Mouse (Mus musculus) intestine, embryonic 14.5 days (tissue): ENCODE data around the gene Rbfox1. TPM values are rescaled to one million over a fixed set of nuclear protein-coding genes. Genes with fewer than 3 reads are reported as not detected.

Experiments
- ATAC-seq: fragments of 200-750 bp; cut with Nextera tagmentation; replicated peaks from 2 replicates; pipeline ENCODE4 v1.8.0; 2017; ENCODE audit warnings: low read depth, moderate number of reproducible peaks, moderate TSS enrichment, moderate library complexity; ENCODE audit not compliant: low FRiP score, low TSS enrichment
- DNase-seq: peaks from one replicate; pipeline ENCODE4 v3.0.0-alpha.2; 2018; ENCODE audit warnings: low spot score
- H3K27ac ChIP-seq: fragments of 300-500 bp; sonication (generic); 2 replicates; pipeline ENCODE4 v1.5.1; 2014; ENCODE audit warnings: low read depth, mild to moderate bottlenecking, control low read depth
- H3K27me3 ChIP-seq: fragments of 300-500 bp; sonication (generic); replicated peaks from 2 replicates; pipeline ENCODE4 v1.6.1; 2014; ENCODE audit warnings: low read length, control low read depth; ENCODE audit not compliant: control insufficient read depth, insufficient read depth
- H3K36me3 ChIP-seq: fragments of 300-500 bp; sonication (generic); 2 replicates; pipeline ENCODE4 v1.6.1; 2014; ENCODE audit warnings: low read length, control low read depth; ENCODE audit not compliant: control insufficient read depth, insufficient read depth
- H3K4me1 ChIP-seq: fragments of 300-500 bp; sonication (generic); replicated peaks from 2 replicates; pipeline ENCODE4 v1.6.1; 2014; ENCODE audit warnings: low read length, control low read depth, mixed read lengths; ENCODE audit not compliant: control insufficient read depth, insufficient read depth
- H3K4me2 ChIP-seq: fragments of 300-500 bp; sonication (generic); 2 replicates; pipeline ENCODE4 v1.6.1; 2014; ENCODE audit warnings: low read length
- H3K4me3 ChIP-seq: fragments of 300-500 bp; sonication (generic); 2 replicates; pipeline ENCODE4 v1.5.1; 2014; ENCODE audit warnings: low read depth, low read length, control low read depth, mixed read lengths
- H3K9ac ChIP-seq: fragments of 300-500 bp; sonication (generic); 2 replicates; pipeline ENCODE4 v1.6.1; 2014; ENCODE audit warnings: mild to moderate bottlenecking, low read length
- H3K9me3 ChIP-seq: fragments of 300-500 bp; sonication (generic); 2 replicates; pipeline ENCODE4 v1.6.1; 2016; ENCODE audit warnings: low read length, control low read depth; ENCODE audit not compliant: control insufficient read depth
- WGBS: fragments of 180-500 bp; shearing (Covaris S2); extraction: QIAGEN DNeasy Blood & Tissue Kit; methylation state at CpG from one replicate; pipeline ENCODE4 v1.1.7; 2014; 5-methylcytosine and 5-hydroxymethylcytosine counted together
- polyA plus RNA-seq: library from polyadenylated mRNA; unstranded; fragments of >200 nt; fragmentation: Nextera tagmentation; extraction: Ambion mirVana; gene quantifications from 2 replicates; pipeline ENCODE4 v1.2.1, GENCODE M21; 2014

Gene Rbfox1
- polyA plus RNA-seq, 1 experiment from 2014 or later: 3.3 TPM

DNA sequence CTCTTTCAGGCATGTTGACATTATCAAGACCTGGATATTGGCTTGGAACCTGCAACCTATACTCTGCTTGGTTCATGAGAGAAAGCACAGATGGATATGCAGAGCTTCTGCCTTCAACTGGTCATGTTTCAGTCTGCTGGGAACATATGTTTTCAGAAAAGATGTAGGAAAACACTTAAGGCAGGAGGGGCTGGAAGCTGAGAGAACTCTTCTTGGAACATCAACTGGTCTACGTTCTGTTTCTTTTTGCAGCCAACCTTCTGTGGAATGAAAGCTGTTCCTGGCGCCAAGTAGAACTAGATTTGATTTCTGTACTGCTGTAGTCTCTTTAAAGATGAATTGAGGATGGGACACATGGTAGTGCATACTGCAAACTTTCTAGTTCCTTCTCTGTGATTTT, 851.4 kb downstream of the Rbfox1 start:
- DNase-seq: no peak
- ATAC-seq: no peak
- Histone ChIP-seq H3K9ac (no peak overlapping the region), H3K4me3 (no peak overlapping the region), H3K4me1 (no peaks in the 10 kb centered on the region), H3K27ac (no peak overlapping the region), H3K9me3 (no peaks in the 10 kb centered on the region), H3K36me3 (no peaks in the 10 kb centered on the region), H3K27me3 (no peaks in the 10 kb centered on the region), H3K4me2 (no peak overlapping the region)
- WGBS: 82% methylated on average over 2 of the region's 2 CpGs

DNA sequence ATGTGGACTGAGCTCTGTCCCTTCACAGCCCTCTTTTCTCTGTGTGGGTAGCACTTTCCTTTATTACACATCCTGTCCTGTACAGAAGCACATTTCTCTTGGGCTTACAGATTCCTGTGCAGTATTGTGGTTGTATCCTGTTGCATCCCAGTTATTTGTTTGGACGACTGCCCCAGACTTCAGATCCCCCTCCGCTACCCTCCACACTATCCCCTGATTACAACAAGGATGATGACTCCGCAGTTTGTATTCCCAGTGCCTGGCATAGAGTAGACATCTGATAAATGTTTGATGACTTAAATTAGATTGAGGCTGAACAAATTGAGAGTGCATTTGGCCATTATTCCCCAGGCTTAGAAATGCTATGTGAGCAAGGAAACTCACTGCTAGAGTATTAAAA, 851.8 kb downstream of the Rbfox1 start:
- no peak for ATAC-seq
- H3K4me1 ChIP-seq: no peaks in the 10 kb centered on the region
- no peak overlapping the region for H3K9ac ChIP-seq
- no peaks in the 10 kb centered on the region for H3K9me3 ChIP-seq
- H3K4me2 ChIP-seq: no peak overlapping the region
- no peak overlapping the region for H3K27ac ChIP-seq
- H3K27me3 ChIP-seq: no peaks in the 10 kb centered on the region
- no peak for DNase-seq
- H3K36me3 ChIP-seq: no peaks in the 10 kb centered on the region
- no peak overlapping the region for H3K4me3 ChIP-seq
- WGBS: 74% methylated on average over 3 of the region's 3 CpGs

DNA sequence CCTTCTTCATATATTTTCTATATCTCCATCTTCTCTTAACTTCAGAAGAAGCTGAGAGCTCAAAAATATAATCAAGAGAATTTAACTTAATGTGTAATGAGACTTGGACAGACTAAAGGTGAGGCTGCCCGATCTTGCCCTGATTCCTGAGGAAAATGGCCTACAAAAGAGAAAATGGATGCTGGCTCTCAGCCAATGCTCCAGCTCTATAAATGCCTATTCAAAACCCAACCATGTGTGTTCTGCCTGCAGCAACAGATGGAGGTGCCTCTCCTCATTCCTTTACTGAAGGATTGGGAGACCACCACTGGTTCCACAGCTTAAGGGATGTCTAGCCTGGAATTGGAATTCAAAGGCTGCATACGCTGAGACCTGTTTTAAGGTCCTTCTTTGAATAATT, 861.0 kb downstream of the Rbfox1 start:
- DNase-seq: no peak
- Histone ChIP-seq H3K9me3 (no peaks in the 10 kb centered on the region), H3K27ac (no peak overlapping the region), H3K27me3 (no peaks in the 10 kb centered on the region), H3K4me1 (no peaks in the 10 kb centered on the region), H3K36me3 (no peaks in the 10 kb centered on the region), H3K9ac (no peak overlapping the region), H3K4me2 (no peak overlapping the region), H3K4me3 (no peak overlapping the region)
- ATAC-seq: no peak
- WGBS: 87% methylated on average over 2 of the region's 2 CpGs

DNA sequence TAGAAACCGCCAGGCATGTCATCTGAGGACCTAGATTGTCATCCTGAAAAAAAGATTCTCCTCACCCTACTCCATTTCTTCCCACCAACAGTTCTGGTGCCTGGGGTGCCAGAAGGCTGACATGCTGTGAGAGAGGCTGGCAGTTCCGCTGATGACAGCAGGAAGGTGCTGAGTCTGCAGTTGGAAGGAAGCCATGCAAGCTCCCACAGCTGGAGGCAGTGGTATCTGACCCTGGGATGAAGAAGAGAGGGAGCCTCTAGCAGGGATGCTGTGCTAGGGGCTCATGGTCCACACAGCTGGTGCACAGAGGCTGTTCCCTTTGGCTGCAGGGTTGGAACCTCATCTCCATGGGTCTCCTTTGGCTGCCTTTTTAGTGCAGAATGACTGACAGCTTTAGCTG, 865.3 kb downstream of the Rbfox1 start:
- no peak overlapping the region for H3K27ac ChIP-seq
- H3K4me2 ChIP-seq: no peak overlapping the region
- no peaks in the 10 kb centered on the region for H3K9me3 ChIP-seq
- 63% methylated on average over 2 of the region's 2 CpGs for WGBS
- no peaks in the 10 kb centered on the region for H3K27me3 ChIP-seq
- H3K36me3 ChIP-seq: no peaks in the 10 kb centered on the region
- ATAC-seq (no peak), DNase-seq (no peak)
- no peak overlapping the region for H3K9ac ChIP-seq
- no peak overlapping the region for H3K4me3 ChIP-seq
- H3K4me1 ChIP-seq: no peaks in the 10 kb centered on the region

DNA sequence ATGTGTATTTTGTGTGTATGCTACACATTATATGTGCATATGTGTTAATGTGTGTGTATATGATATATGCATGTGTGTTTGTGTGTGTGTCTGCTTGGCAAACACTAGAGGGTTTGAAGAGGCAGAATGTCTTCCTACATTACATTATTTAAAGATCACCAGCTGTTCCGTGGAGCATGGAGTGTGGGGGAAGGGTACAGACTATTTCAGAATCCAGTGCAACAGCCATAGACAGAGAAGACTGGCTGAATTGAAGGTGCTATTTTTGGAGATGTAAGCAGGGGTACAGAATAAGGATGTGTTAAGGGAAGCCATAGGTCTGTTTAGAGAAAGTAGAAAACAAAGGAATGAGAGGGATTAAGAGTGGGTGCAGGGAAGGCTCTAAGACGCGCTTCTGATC, 869.7 kb downstream of the Rbfox1 start:
- DNase-seq (no peak), ATAC-seq (no peak)
- H3K4me1 ChIP-seq: no peaks in the 10 kb centered on the region
- H3K27ac ChIP-seq: no peak overlapping the region
- no peaks in the 10 kb centered on the region for H3K36me3 ChIP-seq
- H3K27me3 ChIP-seq: no peaks in the 10 kb centered on the region
- no peak overlapping the region for H3K9ac ChIP-seq
- no peaks in the 10 kb centered on the region for H3K9me3 ChIP-seq
- H3K4me3 ChIP-seq: no peak overlapping the region
- H3K4me2 ChIP-seq: no peak overlapping the region
- WGBS: 75% methylated on average over 3 of the region's 3 CpGs

DNA sequence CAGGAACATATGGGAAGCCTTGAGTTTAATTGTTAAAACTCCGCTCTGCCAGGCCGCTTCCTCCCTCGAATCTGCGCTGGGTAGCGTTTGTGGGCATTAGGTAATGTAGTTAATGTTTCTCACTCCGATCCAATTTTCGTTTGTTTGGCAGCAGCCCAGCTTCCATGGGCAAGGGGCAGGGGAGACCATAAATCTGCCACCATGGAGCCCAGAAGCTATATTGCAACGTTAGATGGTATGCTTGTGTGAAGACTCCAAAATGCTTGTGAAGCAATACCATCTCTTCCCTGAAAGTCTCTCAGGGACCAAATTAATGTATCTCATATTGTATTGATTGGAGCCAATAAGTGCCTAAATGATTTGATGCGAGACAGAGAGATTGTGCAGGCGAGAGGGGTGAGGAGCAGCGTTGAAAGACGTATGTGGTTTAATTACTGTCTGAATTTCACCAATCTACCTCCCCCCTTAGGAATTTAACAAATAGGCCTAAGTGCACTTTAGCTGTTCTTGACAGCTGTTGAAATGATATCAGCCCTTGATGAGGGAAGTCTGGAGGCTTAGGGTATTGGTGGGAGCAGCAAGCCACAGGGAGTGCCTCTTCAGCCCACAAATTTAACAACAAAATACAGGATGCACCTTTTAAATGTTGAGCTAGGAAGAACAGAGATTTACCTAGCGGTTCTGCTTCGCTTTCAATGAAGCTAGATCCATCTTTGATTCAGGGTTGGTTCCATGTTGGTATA, 884.5 kb downstream of the Rbfox1 start:
- 61% methylated on average over 14 of the region's 14 CpGs for WGBS
- H3K36me3 ChIP-seq: no peaks in the 10 kb centered on the region
- DNase-seq: no peak
- ATAC-seq: no peak
- H3K9me3 ChIP-seq: no peaks in the 10 kb centered on the region
- H3K4me2 ChIP-seq: no peak overlapping the region
- H3K27ac ChIP-seq: no peak overlapping the region
- no peak overlapping the region for H3K9ac ChIP-seq
- no peaks in the 10 kb centered on the region for H3K4me1 ChIP-seq
- H3K27me3 ChIP-seq: no peaks in the 10 kb centered on the region
- H3K4me3 ChIP-seq: no peak overlapping the region

DNA sequence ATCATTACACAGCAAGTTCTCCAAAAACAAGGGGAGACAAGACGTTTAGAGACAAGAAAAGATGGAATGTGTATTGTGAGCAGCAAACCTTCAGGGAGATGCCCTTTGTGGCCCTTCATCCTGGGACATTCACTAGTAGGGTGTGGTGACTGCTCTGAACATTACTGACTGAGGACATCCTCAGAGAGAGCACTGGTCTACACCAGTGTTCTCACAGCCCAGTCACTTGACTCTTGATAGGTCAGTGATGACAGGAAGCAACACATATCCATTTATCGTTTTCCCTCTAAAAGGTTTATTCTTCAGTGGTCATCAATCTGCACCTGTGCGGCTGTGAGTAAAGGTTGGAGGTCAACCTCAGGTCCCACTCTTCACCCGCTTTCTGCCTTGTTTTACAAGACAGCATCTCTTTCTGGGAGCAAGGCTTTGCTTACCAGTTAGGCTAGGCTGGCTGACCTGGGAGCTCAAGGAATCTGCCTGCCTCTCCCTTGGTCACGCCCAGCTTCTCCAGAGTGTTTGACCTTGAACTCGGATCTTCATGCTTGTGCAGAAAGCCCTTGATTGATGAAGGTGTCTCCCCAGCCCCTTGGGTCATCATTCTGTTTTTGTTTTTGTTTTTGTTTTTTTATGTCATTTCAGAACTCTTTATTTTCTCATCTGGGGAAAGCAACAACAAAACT, 892.5 kb downstream of the Rbfox1 start:
- Histone ChIP-seq H3K4me2 (no peak overlapping the region), H3K4me3 (no peak overlapping the region), H3K9me3 (no peaks in the 10 kb centered on the region), H3K9ac (no peak overlapping the region), H3K27me3 (no peaks in the 10 kb centered on the region), H3K4me1 (no peaks in the 10 kb centered on the region), H3K36me3 (no peaks in the 10 kb centered on the region), H3K27ac (no peak overlapping the region)
- ATAC-seq (no peak), DNase-seq (no peak)
- WGBS: 66% methylated on average over 6 of the region's 6 CpGs

DNA sequence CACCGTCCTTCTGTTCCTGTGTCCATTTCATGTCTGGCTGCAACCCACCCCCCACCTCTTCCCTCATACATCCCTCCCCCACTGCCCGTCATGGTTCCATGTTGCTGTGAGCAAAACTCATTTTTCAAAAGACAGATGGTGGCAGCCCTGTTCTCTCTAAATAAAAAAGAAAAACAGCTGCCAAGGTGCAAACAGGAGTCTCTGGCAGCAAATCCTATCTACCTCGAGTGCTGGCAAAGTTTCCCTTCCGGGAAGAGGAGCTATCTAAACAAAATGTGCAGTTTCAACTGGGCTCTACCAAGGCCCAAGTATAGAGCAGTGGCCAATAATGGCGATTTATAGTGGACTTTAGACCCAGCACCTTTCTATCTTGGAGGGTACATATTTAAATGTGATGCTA, 899.0 kb downstream of the Rbfox1 start:
- 54% methylated on average over 5 of the region's 5 CpGs for WGBS
- DNase-seq (no peak), ATAC-seq (no peak)

DNA sequence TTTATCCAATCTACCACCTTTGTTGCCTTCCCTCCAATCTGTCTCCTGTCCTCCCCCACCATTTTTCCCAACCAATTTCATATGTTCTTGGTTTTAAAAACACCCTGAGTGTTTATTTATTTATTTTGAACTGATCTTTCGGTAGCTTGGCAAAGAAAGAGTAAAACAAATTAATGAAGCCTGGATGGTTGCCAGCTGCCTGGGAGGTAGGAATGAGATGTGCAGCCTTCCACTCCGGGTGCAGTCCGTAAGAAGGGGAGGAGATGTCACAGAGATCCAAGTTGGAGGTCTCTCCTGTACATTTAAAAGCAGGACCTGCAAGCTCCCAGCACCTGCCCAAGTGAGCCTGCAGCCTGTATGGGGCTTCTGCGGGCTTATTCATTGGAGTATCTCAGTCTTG, 899.9 kb downstream of the Rbfox1 start:
- DNase-seq (no peak), ATAC-seq (no peak)
- Histone ChIP-seq H3K27ac (no peak overlapping the region), H3K9me3 (no peaks in the 10 kb centered on the region), H3K27me3 (no peaks in the 10 kb centered on the region), H3K4me2 (no peak overlapping the region), H3K36me3 (no peaks in the 10 kb centered on the region), H3K9ac (no peak overlapping the region), H3K4me3 (no peak overlapping the region), H3K4me1 (no peaks in the 10 kb centered on the region)
- WGBS: 43% methylated on average over 4 of the region's 4 CpGs

More for the DNA sequence above, 899.0 kb downstream of the Rbfox1 start:
- Histone ChIP-seq H3K4me2 (no peak overlapping the region), H3K36me3 (no peaks in the 10 kb centered on the region), H3K9me3 (no peaks in the 10 kb centered on the region), H3K4me1 (no peaks in the 10 kb centered on the region), H3K27ac (no peak overlapping the region), H3K27me3 (no peaks in the 10 kb centered on the region), H3K4me3 (no peak overlapping the region), H3K9ac (no peak overlapping the region)
